Mouse (Mus musculus): ENCODE results near the gene Mocs1. TPM values are rescaled to one million over a fixed set of nuclear protein-coding genes. Genes with fewer than 3 reads are reported as not detected.

The Mocs1 gene
- total RNA-seq, 4 experiments from 2014 or later = 23.0 to 29.5 (median 24.5) TPM

DNA sequence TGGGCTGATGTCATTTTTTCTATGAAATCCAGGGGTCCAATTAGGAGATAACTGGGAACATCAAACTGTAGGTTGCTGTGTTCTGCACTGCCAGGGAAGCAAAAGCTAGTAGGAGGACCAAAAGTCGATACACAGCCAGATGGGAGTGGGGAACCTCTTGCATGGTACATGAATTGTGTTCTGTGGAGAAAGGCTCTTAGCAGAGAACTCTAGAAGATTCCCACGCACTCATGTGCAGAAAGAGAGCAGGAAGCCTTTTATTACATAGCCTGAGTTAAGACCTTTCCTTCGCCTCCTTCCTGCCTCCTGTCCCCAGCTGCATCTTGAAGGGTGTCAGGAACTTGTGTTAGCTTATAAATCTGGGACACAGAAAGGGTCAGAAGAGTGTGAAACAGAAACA is 53.7 kb downstream of the Mocs1 start:
- DNase-seq (ENCODE audit: low spot score) = no peak

DNA sequence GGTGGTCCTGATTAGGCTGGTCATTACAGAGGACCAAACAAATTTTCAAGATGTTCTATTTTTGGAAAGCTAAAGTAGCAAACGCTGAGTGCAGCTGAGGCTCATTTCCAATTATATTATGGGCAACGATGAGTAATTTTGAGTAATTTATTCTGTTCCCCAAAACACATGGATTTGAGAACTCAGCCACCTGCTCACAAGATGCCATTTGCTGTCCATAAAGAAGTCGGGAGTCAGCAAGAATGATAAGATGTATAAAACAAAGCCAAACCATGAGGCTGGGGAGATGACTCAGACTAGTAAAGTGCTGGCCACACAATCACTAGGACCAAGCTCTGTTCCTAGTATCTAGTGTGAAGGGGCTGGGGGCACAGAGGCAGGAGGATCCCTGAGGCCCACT is 56.3 kb downstream of the Mocs1 start:
- no peak for DNase-seq (ENCODE audit: low spot score)

DNA sequence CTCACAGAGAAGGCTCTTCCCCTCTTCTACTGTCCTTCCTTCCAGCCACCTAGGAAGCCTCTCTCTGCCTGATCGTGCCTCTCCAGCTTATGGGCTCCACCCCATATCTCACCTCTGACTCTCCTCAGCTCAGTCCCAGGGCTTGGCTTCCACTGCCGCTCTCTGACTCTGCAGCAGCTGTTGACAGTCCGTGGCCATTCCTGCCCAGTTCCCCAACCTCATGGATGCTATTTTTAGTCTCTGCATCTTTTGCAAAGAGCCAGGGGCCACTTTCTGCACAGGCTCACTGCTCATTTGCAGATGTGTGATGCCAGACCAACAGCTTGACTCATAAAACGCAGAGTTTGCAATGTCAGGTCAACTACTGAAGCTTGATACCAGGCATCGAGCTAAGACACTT is 60.9 kb downstream of the Mocs1 start:
- DNase-seq (ENCODE audit: low spot score) = peak; percentile 49

DNA sequence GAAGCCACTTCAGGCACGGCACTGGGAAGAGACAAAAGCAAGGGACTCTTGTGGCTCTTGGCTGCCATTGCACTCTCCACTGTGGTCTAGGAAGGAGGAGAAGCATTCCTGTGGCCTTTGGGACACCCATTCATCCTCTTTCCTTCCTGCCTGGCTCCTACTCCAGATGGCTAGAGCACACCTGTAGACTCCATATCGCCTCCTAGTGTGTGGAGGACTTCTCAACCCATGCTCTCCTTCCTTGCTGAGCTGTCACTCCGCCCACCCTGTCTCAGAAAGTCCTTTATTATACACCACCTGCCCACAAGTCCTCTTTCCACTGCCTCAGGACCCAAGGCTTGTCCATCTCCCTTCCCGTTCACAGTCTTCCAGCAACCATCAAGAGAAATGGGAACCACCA is 65.1 kb downstream of the Mocs1 start:
- DNase-seq (ENCODE audit: low spot score) = no peak

DNA sequence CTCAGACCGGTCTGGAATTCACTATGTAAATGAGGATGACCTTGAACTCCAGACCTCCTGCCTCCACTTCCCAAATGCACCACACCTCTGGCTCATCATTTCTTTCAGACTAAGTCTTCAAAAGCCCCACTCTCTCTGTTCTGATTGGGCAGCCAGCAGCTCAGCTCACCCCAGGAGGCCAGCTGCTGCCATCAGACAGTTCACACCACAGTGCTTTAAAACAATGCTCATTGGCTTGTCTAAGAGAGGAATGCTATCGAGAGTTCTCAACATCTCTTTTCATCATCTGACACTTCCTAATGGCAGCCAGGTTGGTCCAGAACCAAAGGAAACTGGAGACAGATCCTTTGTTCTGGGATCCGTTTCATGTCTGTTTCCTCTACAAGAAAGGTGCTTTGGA is 70.0 kb downstream of the Mocs1 start:
- DNase-seq (ENCODE audit: low spot score) = no peak

DNA sequence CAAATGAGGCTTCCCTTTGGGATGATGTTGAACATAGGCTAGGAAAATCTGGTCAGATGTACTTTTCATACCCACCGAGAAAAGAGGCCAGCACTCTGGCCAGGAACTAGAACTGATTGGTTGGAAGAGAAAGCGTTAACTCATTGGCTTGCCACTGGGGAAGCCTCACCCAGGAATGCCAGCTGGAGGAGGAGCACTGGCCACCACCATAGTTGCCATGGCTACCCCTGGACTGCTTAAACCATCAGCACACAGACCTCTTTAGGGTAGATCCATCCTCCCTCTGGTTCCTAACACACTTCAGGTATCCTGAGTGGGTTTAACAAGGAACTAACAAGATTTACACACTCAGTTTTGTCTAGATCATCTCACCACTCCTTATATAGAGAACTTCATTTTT is 71.5 kb downstream of the Mocs1 start:
- DNase-seq (ENCODE audit: low spot score) = no peak

DNA sequence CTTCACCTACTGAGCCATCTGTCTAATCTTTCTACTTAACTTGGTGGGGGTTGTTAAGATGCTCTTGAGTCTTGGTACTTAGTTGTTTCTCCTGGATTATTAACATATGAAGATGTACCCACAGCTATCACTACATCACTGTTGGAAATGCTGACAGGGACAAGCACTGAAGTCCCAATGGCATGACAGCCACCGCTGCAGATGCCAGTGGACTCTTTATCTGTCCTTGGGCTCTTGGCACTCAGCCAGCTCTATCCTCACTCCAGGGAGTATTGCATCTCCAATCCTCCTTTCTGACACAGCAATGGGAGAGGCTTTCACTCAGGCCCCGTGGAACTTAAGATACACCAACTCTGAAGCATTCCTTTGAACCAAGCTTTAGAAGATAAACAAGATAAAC is 72.1 kb downstream of the Mocs1 start:
- no peak for DNase-seq (ENCODE audit: low spot score)

DNA sequence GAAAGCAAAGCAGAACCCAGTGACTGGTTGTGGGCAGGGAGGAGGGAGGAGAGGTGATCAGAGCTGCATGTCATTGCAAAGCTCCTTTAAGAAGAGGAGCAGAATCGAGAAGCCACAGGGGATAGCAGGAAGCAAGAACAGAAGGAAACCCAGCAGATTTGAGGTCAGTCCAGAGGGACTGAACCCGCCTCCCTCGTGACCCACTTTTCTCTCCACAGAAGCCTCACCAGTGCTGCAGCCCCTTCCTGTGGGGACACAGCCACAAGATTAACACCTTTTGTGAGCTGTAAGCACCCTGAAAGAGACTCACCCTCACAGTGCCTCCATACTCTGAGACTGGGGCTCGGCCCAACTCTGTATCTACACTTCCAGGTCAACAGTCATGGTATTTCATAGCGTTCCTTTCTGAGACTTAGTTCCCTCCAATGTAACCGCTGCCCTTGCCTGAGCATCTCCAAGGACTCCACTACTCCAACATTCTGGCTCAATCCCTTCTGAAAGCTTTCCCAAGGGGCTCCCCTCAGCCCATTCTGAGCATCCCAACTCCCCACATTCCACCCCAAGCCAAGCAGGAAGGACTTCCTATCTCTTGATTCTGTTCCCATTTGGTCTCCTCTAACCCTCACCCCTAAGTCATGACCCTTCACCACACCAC is 75.2 kb downstream of the Mocs1 start:
- DNase-seq (ENCODE audit: low spot score) = no peak

Other genes with a start within 250 kb of the Mocs1 start
- 1 to 10 TPM; 5.3 to 7.4 (median 6.2) TPM for gene Daam2, start 136.0 kb downstream of the Mocs1 start, total RNA-seq (2022)
- gene Kif6, start 186.8 kb downstream of the Mocs1 start, total RNA-seq (2022) = 1 to 10 TPM; 3.8 to 4.9 (median 4.1) TPM

Measured in heart, adult 8-10 months (tissue).